Mouse (Mus musculus) liver, postnatal 0 days (tissue): ENCODE results near the gene Kctd19.
A peak's percentile ranks its signal among the peaks of the same experiment; 100 is the strongest.

Experiments
- CTCF ChIP-seq: sonication (generic); IDR thresholded peaks from 2 replicates; pipeline ENCODE4 v1.5.1; 2016; ENCODE audit warnings: antibody characterized with exemption, low read depth
- EP300 ChIP-seq: IDR thresholded peaks from 2 replicates; pipeline ENCODE4 v1.6.1; 2016; ENCODE audit warnings: antibody characterized with exemption, low read depth, mild to moderate bottlenecking

DNA sequence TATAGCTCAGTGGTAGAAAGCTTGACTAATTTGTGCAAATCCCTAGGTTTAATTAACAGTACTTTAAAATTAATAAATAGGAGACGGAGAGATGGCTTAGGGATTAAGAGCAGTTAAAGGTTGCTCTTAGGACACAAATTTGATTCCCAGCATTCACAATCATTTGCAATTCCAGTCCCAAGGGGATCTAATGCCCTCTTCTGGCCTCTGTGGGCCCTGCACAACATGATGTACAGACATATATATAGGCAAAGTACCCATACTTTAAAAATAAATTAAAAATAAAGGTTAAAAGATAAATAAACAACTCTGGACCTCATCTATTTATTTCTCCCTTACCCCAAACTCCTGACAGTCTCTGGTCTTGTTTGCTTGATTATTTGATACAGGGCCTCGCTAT, 5.7 kb upstream of the Kctd19 start:
- TF ChIP-seq EP300 (no peak), CTCF (peak; percentile 25; the same call in 1 of the 2 replicates)
